Mouse (Mus musculus): ENCODE measurements around the gene Znrf3. TPM values are rescaled to one million over a fixed set of nuclear protein-coding genes. Genes with fewer than 3 reads are reported as not detected.

Gene Znrf3
- polyA plus RNA-seq, 1 experiment from 2014 or later, result 11.7 TPM

GRCm38 (mm10) chr11:5451923-5452322, 7.3 kb upstream of the Znrf3 start:
- Histone ChIP-seq H3K27ac (replicated peaks; ENCODE audit: low read depth, low read length) (no peak overlapping the region), H3K9ac (replicated peaks; ENCODE audit: low read length) (no peak overlapping the region), H3K27me3 (ENCODE audit: control insufficient read depth, insufficient read depth, low read length) (no peaks in the 10 kb centered on the region), H3K9me3 (replicated peaks; ENCODE audit: control insufficient read depth, low read length) (no peaks in the 10 kb centered on the region), H3K4me1 (ENCODE audit: control insufficient read depth, insufficient read depth, low read length) (no peaks in the 10 kb centered on the region), H3K4me2 (ENCODE audit: low read depth, low read length) (no peak overlapping the region), H3K36me3 (replicated peaks; ENCODE audit: control insufficient read depth, insufficient read depth, low read depth, low read length) (no peaks in the 10 kb centered on the region), H3K4me3 (ENCODE audit: low read depth, low read length) (no peak overlapping the region)
- 55% methylated on average over 6 of the region's 6 CpGs for WGBS
- ATAC-seq (replicated peaks; ENCODE audit: insufficient number of reproducible peaks, low FRiP score, low TSS enrichment, low read depth), result no peak
- DNase-seq (ENCODE audit: low spot score), result no peak

- no peaks in the 10 kb centered on the region for H3K9me3 ChIP-seq (replicated peaks; ENCODE audit: control insufficient read depth, low read length)
- WGBS, result 63% methylated on average over 4 of the region's 4 CpGs
- no peaks in the 10 kb centered on the region for H3K4me1 ChIP-seq (ENCODE audit: control insufficient read depth, insufficient read depth, low read length)
- no peak overlapping the region for H3K9ac ChIP-seq (replicated peaks; ENCODE audit: low read length)
- ATAC-seq (replicated peaks; ENCODE audit: insufficient number of reproducible peaks, low FRiP score, low TSS enrichment, low read depth) (no peak), DNase-seq (ENCODE audit: low spot score) (no peak)
- no peak overlapping the region for H3K4me2 ChIP-seq (ENCODE audit: low read depth, low read length)
- H3K36me3 ChIP-seq (replicated peaks; ENCODE audit: control insufficient read depth, insufficient read depth, low read depth, low read length), result no peaks in the 10 kb centered on the region
- H3K27ac ChIP-seq (replicated peaks; ENCODE audit: low read depth, low read length), result no peak overlapping the region
- H3K27me3 ChIP-seq (ENCODE audit: control insufficient read depth, insufficient read depth, low read length), result no peaks in the 10 kb centered on the region
- no peak overlapping the region for H3K4me3 ChIP-seq (ENCODE audit: low read depth, low read length)
Observed at GRCm38 (mm10) chr11:5451341-5451740, 6.7 kb upstream of the Znrf3 start.

- H3K9ac ChIP-seq (replicated peaks; ENCODE audit: low read length), result no peak overlapping the region
- no peaks in the 10 kb centered on the region for H3K4me1 ChIP-seq (ENCODE audit: control insufficient read depth, insufficient read depth, low read length)
- no peak overlapping the region for H3K4me3 ChIP-seq (ENCODE audit: low read depth, low read length)
- DNase-seq (ENCODE audit: low spot score) (peak; percentile 24), ATAC-seq (replicated peaks; ENCODE audit: insufficient number of reproducible peaks, low FRiP score, low TSS enrichment, low read depth) (no peak)
- WGBS, result 85% methylated on average over 4 of the region's 4 CpGs
- no peak overlapping the region for H3K27ac ChIP-seq (replicated peaks; ENCODE audit: low read depth, low read length)
- no peaks in the 10 kb centered on the region for H3K36me3 ChIP-seq (replicated peaks; ENCODE audit: control insufficient read depth, insufficient read depth, low read depth, low read length)
- no peaks in the 10 kb centered on the region for H3K9me3 ChIP-seq (replicated peaks; ENCODE audit: control insufficient read depth, low read length)
- H3K4me2 ChIP-seq (ENCODE audit: low read depth, low read length), result no peak overlapping the region
- H3K27me3 ChIP-seq (ENCODE audit: control insufficient read depth, insufficient read depth, low read length), result no peaks in the 10 kb centered on the region
Observed at GRCm38 (mm10) chr11:5450701-5451100, 6.1 kb upstream of the Znrf3 start.

GRCm38 (mm10) chr11:5445452-5445953, 856 bp upstream of the Znrf3 start:
- Histone ChIP-seq H3K27ac (replicated peaks; ENCODE audit: low read depth, low read length) (no peak overlapping the region), H3K27me3 (ENCODE audit: control insufficient read depth, insufficient read depth, low read length) (no peaks in the 10 kb centered on the region), H3K9ac (replicated peaks; ENCODE audit: low read length) (no peak overlapping the region), H3K36me3 (replicated peaks; ENCODE audit: control insufficient read depth, insufficient read depth, low read depth, low read length) (no peaks in the 10 kb centered on the region), H3K9me3 (replicated peaks; ENCODE audit: control insufficient read depth, low read length) (no peaks in the 10 kb centered on the region), H3K4me3 (ENCODE audit: low read depth, low read length) (peak overlapping the region; percentile 90), H3K4me1 (ENCODE audit: control insufficient read depth, insufficient read depth, low read length) (no peaks in the 10 kb centered on the region), H3K4me2 (ENCODE audit: low read depth, low read length) (peak overlapping the region; percentile 90)
- DNase-seq (ENCODE audit: low spot score) (no peak), ATAC-seq (replicated peaks; ENCODE audit: insufficient number of reproducible peaks, low FRiP score, low TSS enrichment, low read depth) (peak; percentile 31; the same call in 1 of the 2 replicates)
- WGBS, result 17% methylated on average over 11 of the region's 11 CpGs

- H3K36me3 ChIP-seq (replicated peaks; ENCODE audit: control insufficient read depth, insufficient read depth, low read depth, low read length), result no peaks in the 10 kb centered on the region
- DNase-seq (ENCODE audit: low spot score), result peak; percentile 41
- H3K9ac ChIP-seq (replicated peaks; ENCODE audit: low read length), result peak overlapping the region; percentile 83
Observed at GRCm38 (mm10) chr11:5444234-5444598, 431 bp downstream of the Znrf3 start.

GRCm38 (mm10) chr11:5443511-5444233, 975 bp downstream of the Znrf3 start:
- H3K9ac ChIP-seq (replicated peaks; ENCODE audit: low read length), result peak overlapping the region; percentile 83
- H3K36me3 ChIP-seq (replicated peaks; ENCODE audit: control insufficient read depth, insufficient read depth, low read depth, low read length), result no peaks in the 10 kb centered on the region
- WGBS, result under 1% methylated on average over 38 of the region's 38 CpGs
- no peaks in the 10 kb centered on the region for H3K9me3 ChIP-seq (replicated peaks; ENCODE audit: control insufficient read depth, low read length)
- H3K27ac ChIP-seq (replicated peaks; ENCODE audit: low read depth, low read length), result peak overlapping the region; percentile 38
- no peaks in the 10 kb centered on the region for H3K4me1 ChIP-seq (ENCODE audit: control insufficient read depth, insufficient read depth, low read length)
- ATAC-seq (replicated peaks; ENCODE audit: insufficient number of reproducible peaks, low FRiP score, low TSS enrichment, low read depth) (no peak), DNase-seq (ENCODE audit: low spot score) (peak; percentile 44)
- H3K4me3 ChIP-seq (ENCODE audit: low read depth, low read length), result peak overlapping the region; percentile 90
- H3K4me2 ChIP-seq (ENCODE audit: low read depth, low read length), result peak overlapping the region; percentile 90
- no peaks in the 10 kb centered on the region for H3K27me3 ChIP-seq (ENCODE audit: control insufficient read depth, insufficient read depth, low read length)

More at GRCm38 (mm10) chr11:5444234-5444598, 431 bp downstream of the Znrf3 start:
- Histone ChIP-seq H3K4me1 (ENCODE audit: control insufficient read depth, insufficient read depth, low read length) (no peaks in the 10 kb centered on the region), H3K4me3 (ENCODE audit: low read depth, low read length) (peak overlapping the region; percentile 90), H3K27ac (replicated peaks; ENCODE audit: low read depth, low read length) (peak overlapping the region; percentile 38), H3K4me2 (ENCODE audit: low read depth, low read length) (peak overlapping the region; percentile 90), H3K9me3 (replicated peaks; ENCODE audit: control insufficient read depth, low read length) (no peaks in the 10 kb centered on the region), H3K27me3 (ENCODE audit: control insufficient read depth, insufficient read depth, low read length) (no peaks in the 10 kb centered on the region)
- peak; percentile 16; the same call in 1 of the 2 replicates for ATAC-seq (replicated peaks; ENCODE audit: insufficient number of reproducible peaks, low FRiP score, low TSS enrichment, low read depth)
- under 1% methylated on average over 32 of the region's 57 CpGs for WGBS

- no peaks in the 10 kb centered on the region for H3K9me3 ChIP-seq (replicated peaks; ENCODE audit: control insufficient read depth, low read length)
- 24% methylated on average over 3 of the region's 3 CpGs for WGBS
- peak overlapping the region; percentile 90; the same call in 1 of the 2 replicates for H3K4me2 ChIP-seq (ENCODE audit: low read depth, low read length)
- H3K9ac ChIP-seq (replicated peaks; ENCODE audit: low read length), result no peak overlapping the region
- H3K27ac ChIP-seq (replicated peaks; ENCODE audit: low read depth, low read length), result no peak overlapping the region
- no peak for ATAC-seq (replicated peaks; ENCODE audit: insufficient number of reproducible peaks, low FRiP score, low TSS enrichment, low read depth)
- H3K27me3 ChIP-seq (ENCODE audit: control insufficient read depth, insufficient read depth, low read length), result no peaks in the 10 kb centered on the region
- H3K4me3 ChIP-seq (ENCODE audit: low read depth, low read length), result peak overlapping the region; percentile 90; the same call in 1 of the 2 replicates
- no peaks in the 10 kb centered on the region for H3K36me3 ChIP-seq (replicated peaks; ENCODE audit: control insufficient read depth, insufficient read depth, low read depth, low read length)
- DNase-seq (ENCODE audit: low spot score), result no peak
- no peaks in the 10 kb centered on the region for H3K4me1 ChIP-seq (ENCODE audit: control insufficient read depth, insufficient read depth, low read length)
Observed at GRCm38 (mm10) chr11:5442590-5443021, 2.0 kb downstream of the Znrf3 start.

- no peak for DNase-seq (ENCODE audit: low spot score)
- Histone ChIP-seq H3K9me3 (replicated peaks; ENCODE audit: control insufficient read depth, low read length) (no peaks in the 10 kb centered on the region), H3K36me3 (replicated peaks; ENCODE audit: control insufficient read depth, insufficient read depth, low read depth, low read length) (no peaks in the 10 kb centered on the region), H3K4me1 (ENCODE audit: control insufficient read depth, insufficient read depth, low read length) (no peaks in the 10 kb centered on the region), H3K27me3 (ENCODE audit: control insufficient read depth, insufficient read depth, low read length) (no peaks in the 10 kb centered on the region), H3K27ac (replicated peaks; ENCODE audit: low read depth, low read length) (no peak overlapping the region), H3K4me2 (ENCODE audit: low read depth, low read length) (no peak overlapping the region), H3K4me3 (ENCODE audit: low read depth, low read length) (no peak overlapping the region), H3K9ac (replicated peaks; ENCODE audit: low read length) (no peak overlapping the region)
- ATAC-seq (replicated peaks; ENCODE audit: insufficient number of reproducible peaks, low FRiP score, low TSS enrichment, low read depth), result no peak
- WGBS, result 98% methylated on average over 2 of the region's 2 CpGs
Observed at GRCm38 (mm10) chr11:5437646-5438045, 7.0 kb downstream of the Znrf3 start.
